Mouse (Mus musculus) C2C12 (cell line): ENCODE results near the gene Mettl16.

Source experiments
- CTCF ChIP-seq: IDR thresholded peaks from one replicate; pipeline ENCODE4 v1.5.1; 2011; ENCODE audit not compliant: control insufficient read depth, insufficient read depth, insufficient read length
- FOSL1 ChIP-seq: IDR thresholded peaks from one replicate; pipeline ENCODE4 v1.8.0; 2011; ENCODE audit warnings: mild to moderate bottlenecking, low read length; ENCODE audit not compliant: poor library complexity, insufficient read depth, severe bottlenecking
- MAX ChIP-seq: IDR thresholded peaks from one replicate; pipeline ENCODE4 v1.6.1; 2011; ENCODE audit warnings: mild to moderate bottlenecking, control low read depth
- MYOD1 ChIP-seq: IDR thresholded peaks from one replicate; pipeline ENCODE4 v1.6.1; 2011; ENCODE audit warnings: low read depth; ENCODE audit not compliant: control insufficient read depth, insufficient read length
- MYOG ChIP-seq: IDR thresholded peaks from one replicate; pipeline ENCODE4 v1.6.1; 2011; ENCODE audit not compliant: control insufficient read depth, insufficient read length; ENCODE audit errors: extremely low read depth
- USF1 ChIP-seq: IDR thresholded peaks from one replicate; pipeline ENCODE4 v1.6.1; 2011; ENCODE audit warnings: low read depth, mild to moderate bottlenecking, control low read depth, moderate library complexity

- TF ChIP-seq CTCF (no peak), MAX (no peak), USF1 (no peak), MYOD1 (no peak), MYOG (no peak), FOSL1 (no peak)
These were observed 65.1 kb downstream of the Mettl16 start for GRCm38 (mm10) chr11:74835593-74836224.
